Mouse (Mus musculus) small intestine, adult 2 months (tissue): Measurements from ENCODE around the gene Sept9.

Source experiments
- CTCF ChIP-seq: fragments of 200-500 bp; IDR thresholded peaks from 2 replicates; pipeline ENCODE4 v1.5.1; 2012; ENCODE audit warnings: low read depth, mild to moderate bottlenecking, control low read depth, inconsistent platforms, low read length, moderate library complexity, mixed read lengths; ENCODE audit not compliant: insufficient replicate concordance, insufficient read length; ENCODE audit errors: extremely low read depth
- POLR2A ChIP-seq: fragments of 200-500 bp; IDR thresholded peaks from 2 replicates; pipeline ENCODE4 v1.6.1; 2012; ENCODE audit warnings: low read depth, mild to moderate bottlenecking, control low read depth, inconsistent platforms, low read length, moderate library complexity

DNA sequence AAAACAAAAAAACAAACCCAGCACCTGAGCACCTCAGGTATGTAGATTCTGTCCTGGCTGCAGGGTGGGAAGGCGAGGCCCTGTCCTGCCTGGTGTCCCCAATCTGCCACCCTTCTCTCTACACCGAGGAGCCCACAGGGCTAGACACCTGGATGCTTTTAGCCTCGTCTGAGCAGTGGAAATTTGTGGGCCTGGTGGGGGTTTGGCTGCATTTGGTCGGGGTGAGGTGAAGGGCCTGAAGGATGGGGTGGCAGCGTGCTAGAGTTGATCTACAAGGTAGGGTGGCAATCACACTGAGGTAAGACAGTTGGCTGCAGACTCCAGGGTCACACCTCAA, 125.6 kb downstream of the Sept9 start:
- TF ChIP-seq CTCF (no peak), POLR2A (no peak)
